Mouse (Mus musculus): ENCODE results near the gene Zc3h8.

DNA sequence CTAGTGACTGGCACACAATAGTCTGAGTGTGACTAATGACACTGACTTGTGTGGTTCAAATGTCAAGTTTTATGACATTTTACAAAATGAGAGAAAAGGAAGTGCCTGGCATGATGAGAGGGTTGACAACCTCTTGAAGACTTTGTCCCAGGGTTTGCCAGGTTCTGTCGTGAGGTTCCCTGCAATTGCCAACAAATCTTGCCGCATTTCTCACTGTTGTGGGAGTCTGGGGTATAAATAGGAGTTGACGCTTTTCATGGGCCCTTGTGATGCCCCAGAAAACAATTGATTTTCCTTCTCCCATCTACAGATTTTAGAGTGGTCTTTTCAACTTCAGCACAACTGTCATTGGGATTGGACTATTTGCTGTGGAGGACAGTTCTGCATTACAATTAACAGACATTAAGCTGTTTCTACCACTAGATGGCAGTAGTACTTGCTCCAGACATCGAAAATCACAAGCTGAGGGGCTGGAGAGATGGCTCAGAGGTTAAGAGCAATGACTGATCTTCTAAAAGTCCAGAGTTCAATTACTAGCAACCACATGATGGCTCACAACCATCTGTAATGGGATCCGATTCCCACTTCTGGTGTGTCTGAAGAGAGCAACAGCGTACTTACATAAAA is 4.2 kb upstream of the Zc3h8 start:
- TF ChIP-seq CTCF (conservative IDR thresholded peaks at IDR 0.05; ENCODE audit: low read length) (peak; percentile 67), POU5F1 (IDR thresholded peaks at IDR 0.05; ENCODE audit: borderline replicate concordance, low read length) (peak; percentile 53; the same call in 1 of the 2 replicates), NANOG (IDR thresholded peaks at IDR 0.05; ENCODE audit: borderline replicate concordance, low read length) (no peak)
